Mouse (Mus musculus) right cerebral cortex, postnatal 10 days (tissue): Measurements from ENCODE around the gene Sema5b.

ENCODE experiments used
- DNase-seq, 2 experiments: peaks; one replicate each; pipeline ENCODE4 v3.0.0; 2021; ENCODE audit warnings: low spot score in 2 of 2

Sema5b gene

GRCm38 (mm10) chr16:35592274-35593065, 51.5 kb downstream of the Sema5b start:
- DNase-seq, result peak; percentile 77 to 81

- DNase-seq, result no peak
Observed at GRCm38 (mm10) chr16:35593474-35593873, 52.5 kb downstream of the Sema5b start.

DNA sequence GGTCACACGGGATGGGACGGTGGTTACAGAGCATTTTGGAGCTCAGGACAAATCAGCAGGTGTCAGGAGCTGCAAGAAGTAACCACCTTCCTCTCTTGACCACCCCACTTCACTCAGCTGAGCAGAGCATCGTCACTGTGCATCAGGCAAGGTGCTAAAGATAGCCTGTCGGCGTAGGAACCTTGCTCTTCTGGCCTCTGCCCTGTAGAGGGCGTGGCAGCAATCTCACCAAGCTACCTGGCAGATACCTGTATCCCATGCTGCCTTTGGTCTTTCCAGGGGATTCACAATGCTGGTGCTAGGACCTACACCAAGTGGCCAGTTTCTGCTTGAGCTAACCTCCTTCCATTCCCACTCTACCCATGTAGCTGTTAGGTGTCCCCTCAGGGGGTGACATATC, 55.3 kb downstream of the Sema5b start:
- DNase-seq, result no peak

- DNase-seq, result peak; percentile 69 to 71
Observed at GRCm38 (mm10) chr16:35596661-35597350, 55.9 kb downstream of the Sema5b start.

GRCm38 (mm10) chr16:35597991-35598390, 57.0 kb downstream of the Sema5b start:
- DNase-seq, result no peak

- no peak for DNase-seq
Observed at GRCm38 (mm10) chr16:35598802-35599201, 57.9 kb downstream of the Sema5b start.

- no peak for DNase-seq
Observed at GRCm38 (mm10) chr16:35600282-35600681, 59.3 kb downstream of the Sema5b start.

GRCm38 (mm10) chr16:35601426-35601825, 60.5 kb downstream of the Sema5b start:
- no peak for DNase-seq

GRCm38 (mm10) chr16:35602529-35602928, 61.6 kb downstream of the Sema5b start:
- DNase-seq, result peak; percentile 70 to 81

- DNase-seq, result peak; percentile 73 to 81
Observed at GRCm38 (mm10) chr16:35603729-35604522, 63.0 kb downstream of the Sema5b start.

DNA sequence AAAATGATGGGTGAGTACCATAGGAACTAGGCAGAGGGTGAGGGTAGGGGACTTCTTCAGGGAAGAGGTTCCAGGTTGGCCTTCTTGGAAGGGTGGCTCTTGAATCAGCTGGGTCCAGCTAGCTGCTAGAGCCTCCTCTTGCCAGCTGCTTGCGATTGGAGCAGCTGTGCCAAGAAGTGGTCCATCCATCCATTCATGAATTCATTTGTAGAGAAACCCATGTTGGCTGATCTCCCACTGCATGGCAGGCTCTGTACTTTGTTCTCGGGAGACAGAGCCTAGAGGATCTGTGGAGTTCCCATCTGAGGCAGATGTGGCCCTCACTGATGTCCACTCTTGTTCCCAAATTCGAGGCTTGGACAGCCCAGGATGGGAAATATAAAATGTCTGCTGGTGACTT, 66.3 kb downstream of the Sema5b start:
- DNase-seq, result peak; percentile 54 to 68

- DNase-seq, result no peak
Observed at GRCm38 (mm10) chr16:35608244-35608643, 67.3 kb downstream of the Sema5b start.

GRCm38 (mm10) chr16:35609561-35609960, 68.6 kb downstream of the Sema5b start:
- DNase-seq, result peak in 1 of 2 experiments; percentile 58

- peak; percentile 74 to 81 for DNase-seq
Observed at GRCm38 (mm10) chr16:35613851-35614804, 73.2 kb downstream of the Sema5b start.

- no peak for DNase-seq
Observed at GRCm38 (mm10) chr16:35617732-35618131, 76.8 kb downstream of the Sema5b start.

DNA sequence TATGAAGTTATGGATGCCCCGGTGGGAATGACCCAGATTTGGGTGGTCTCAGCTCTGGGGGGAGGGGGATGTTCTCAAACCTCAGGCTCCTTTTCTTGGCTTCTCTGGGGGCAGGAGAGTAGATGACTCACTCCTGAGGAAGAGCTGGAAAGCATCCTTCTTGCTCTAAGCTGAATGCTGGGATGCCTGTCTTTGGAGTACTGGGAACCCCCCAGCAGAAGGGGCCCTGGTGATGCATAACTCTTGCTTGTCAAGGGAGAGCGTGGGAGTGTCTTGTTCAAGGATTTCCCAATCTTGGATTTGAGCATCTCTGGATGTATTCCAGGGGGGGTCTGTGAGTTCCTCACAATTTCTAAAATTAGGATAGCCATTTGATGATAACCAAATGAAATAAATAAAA, 82.1 kb downstream of the Sema5b start:
- no peak for DNase-seq

GRCm38 (mm10) chr16:35623986-35624385, 83.0 kb downstream of the Sema5b start:
- no peak for DNase-seq

DNA sequence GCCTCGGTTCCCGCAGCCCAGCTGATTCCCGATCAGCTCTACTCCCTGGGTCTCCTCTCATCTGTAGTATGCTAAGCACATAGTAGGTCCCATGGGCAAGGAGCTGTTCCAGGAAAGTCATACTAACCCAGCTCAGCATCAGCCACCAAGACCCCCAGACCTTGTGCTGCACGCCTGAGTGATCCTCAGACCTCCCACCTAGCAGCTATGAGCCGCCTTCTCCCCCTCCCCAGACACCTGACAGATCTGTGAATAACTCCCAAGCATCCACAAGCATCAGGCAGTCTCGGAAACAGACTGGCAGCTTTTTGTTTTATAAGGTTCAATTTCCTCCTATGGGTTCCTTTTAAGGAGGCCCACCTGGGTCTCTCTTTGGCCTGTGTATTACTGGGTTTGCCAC, 83.9 kb downstream of the Sema5b start:
- no peak for DNase-seq

DNA sequence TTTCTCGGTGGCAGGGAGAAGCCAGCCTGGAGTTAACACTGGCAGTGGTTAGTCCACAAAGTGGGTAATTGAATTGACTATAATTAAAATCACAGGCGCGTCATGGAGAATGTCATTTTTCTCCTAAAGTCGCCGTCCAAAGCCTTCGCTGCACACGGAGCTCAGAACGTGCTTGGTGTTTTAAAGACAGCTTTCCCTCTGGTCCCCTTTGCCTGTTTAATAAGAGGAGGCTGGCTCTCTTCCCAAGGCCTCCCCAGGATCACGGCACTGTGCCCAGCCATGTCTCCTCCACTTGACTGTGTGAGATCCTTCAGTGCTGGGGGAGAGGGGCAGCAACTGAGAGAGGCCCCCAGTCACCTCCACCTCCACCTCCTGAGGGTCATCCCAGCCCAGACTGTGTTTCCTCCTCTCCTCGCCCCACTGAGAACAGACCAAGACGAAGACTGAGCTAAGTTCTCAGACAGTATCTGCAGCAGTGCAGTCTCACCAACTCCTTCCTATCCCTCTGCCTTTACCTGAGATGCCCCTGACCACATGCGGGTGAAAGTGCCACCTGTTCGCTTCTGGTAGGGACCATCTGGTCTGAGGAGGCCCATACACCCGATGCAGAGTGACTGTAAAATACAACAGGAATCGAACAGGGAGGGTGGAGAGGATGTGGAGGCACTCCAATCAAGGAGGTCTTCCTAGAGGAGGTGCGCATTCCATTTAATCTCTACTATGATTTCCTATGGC, 84.5 kb downstream of the Sema5b start:
- peak in 1 of 2 experiments; percentile 57 for DNase-seq

DNA sequence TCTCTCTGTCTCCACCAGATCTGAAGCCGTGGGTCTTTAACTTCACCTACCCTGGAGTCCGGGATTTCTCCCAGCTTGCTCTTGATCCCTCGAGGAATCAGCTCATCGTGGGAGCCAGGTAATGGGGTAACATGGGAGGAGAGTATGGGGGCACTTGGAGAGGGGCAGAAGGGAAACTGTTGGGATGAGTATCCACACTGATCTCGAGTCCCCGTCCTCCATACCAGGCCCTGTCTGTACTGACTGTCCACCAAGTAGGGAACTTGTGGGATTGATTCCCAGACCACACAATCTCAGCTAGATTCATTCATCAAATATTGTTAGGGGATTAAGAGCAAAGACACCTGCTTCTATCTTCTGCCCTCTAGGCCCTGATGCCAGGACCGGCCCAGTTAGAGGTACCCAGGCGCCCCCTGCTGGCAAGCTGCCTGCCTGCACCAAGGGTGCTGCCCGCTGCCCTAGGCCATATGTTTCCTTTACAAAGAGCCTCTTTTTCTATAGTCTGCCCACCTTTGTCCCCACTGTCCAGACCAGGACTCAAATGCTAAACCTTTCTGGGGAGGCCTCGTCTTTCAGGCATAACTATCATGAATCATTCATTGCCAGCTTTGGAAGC, 87.2 kb downstream of the Sema5b start:
- peak in 1 of 2 experiments; percentile 77 for DNase-seq
